Mouse (Mus musculus): ENCODE measurements around the gene Ddhd1. TPM values are rescaled to one million over a fixed set of nuclear protein-coding genes. Genes with fewer than 3 reads are reported as not detected.

The Ddhd1 gene
- polyA plus RNA-seq, 1 experiment: 20.6 TPM

- Histone ChIP-seq H3K4me1 (ENCODE audit: control insufficient read depth, insufficient read depth, low read length) (no peaks in the 10 kb centered on the region), H3K4me3 (replicated peaks; ENCODE audit: extremely low read depth, low read depth, low read length) (no peak overlapping the region)
- 47% methylated on average over 6 of the region's 6 CpGs for WGBS
- DNase-seq: no peak
- TF ChIP-seq CTCF (IDR thresholded peaks at IDR 0.05; ENCODE audit: insufficient read depth, low read length) (no peak), POLR2A (IDR thresholded peaks at IDR 0.05; ENCODE audit: borderline replicate concordance, extremely low read depth, low read depth, low read length) (no peak)
Measured at GRCm38 (mm10) chr14:45676722-45677121, 18.8 kb upstream of the Ddhd1 start.

- TF ChIP-seq CTCF (IDR thresholded peaks at IDR 0.05; ENCODE audit: insufficient read depth, low read length) (no peak), POLR2A (IDR thresholded peaks at IDR 0.05; ENCODE audit: borderline replicate concordance, extremely low read depth, low read depth, low read length) (no peak)
- no peak for DNase-seq
- Histone ChIP-seq H3K4me3 (replicated peaks; ENCODE audit: extremely low read depth, low read depth, low read length) (no peak overlapping the region), H3K4me1 (ENCODE audit: control insufficient read depth, insufficient read depth, low read length) (no peaks in the 10 kb centered on the region; the same call in 1 of the 2 replicates)
- 72% methylated on average over 4 of the region's 4 CpGs for WGBS
Measured at GRCm38 (mm10) chr14:45668325-45668724, 10.4 kb upstream of the Ddhd1 start.

GRCm38 (mm10) chr14:45667231-45667630, 9.3 kb upstream of the Ddhd1 start:
- 42% methylated on average over 2 of the region's 2 CpGs for WGBS
- DNase-seq: peak; percentile 22
- H3K4me3 ChIP-seq (replicated peaks; ENCODE audit: extremely low read depth, low read depth, low read length): no peak overlapping the region
- TF ChIP-seq POLR2A (IDR thresholded peaks at IDR 0.05; ENCODE audit: borderline replicate concordance, extremely low read depth, low read depth, low read length): no peak
- TF ChIP-seq CTCF (IDR thresholded peaks at IDR 0.05; ENCODE audit: insufficient read depth, low read length): no peak
- H3K4me1 ChIP-seq (ENCODE audit: control insufficient read depth, insufficient read depth, low read length): no peaks in the 10 kb centered on the region; the same call in 1 of the 2 replicates

- WGBS: 34% methylated on average over 5 of the region's 5 CpGs
- TF ChIP-seq CTCF (IDR thresholded peaks at IDR 0.05; ENCODE audit: insufficient read depth, low read length) (no peak), POLR2A (IDR thresholded peaks at IDR 0.05; ENCODE audit: borderline replicate concordance, extremely low read depth, low read depth, low read length) (no peak)
- peaks cover 5% of the 10 kb centered on the region; the same call in 1 of the 2 replicates for H3K4me1 ChIP-seq (ENCODE audit: control insufficient read depth, insufficient read depth, low read length)
- no peak for DNase-seq
- no peak overlapping the region for H3K4me3 ChIP-seq (replicated peaks; ENCODE audit: extremely low read depth, low read depth, low read length)
Measured at GRCm38 (mm10) chr14:45661575-45661974, 3.6 kb upstream of the Ddhd1 start.

- no peak for DNase-seq
- TF ChIP-seq POLR2A (IDR thresholded peaks at IDR 0.05; ENCODE audit: borderline replicate concordance, extremely low read depth, low read depth, low read length) (no peak), CTCF (IDR thresholded peaks at IDR 0.05; ENCODE audit: insufficient read depth, low read length) (no peak)
- peaks cover 8% of the 10 kb centered on the region; the same call in 1 of the 2 replicates for H3K4me1 ChIP-seq (ENCODE audit: control insufficient read depth, insufficient read depth, low read length)
- no peak overlapping the region for H3K4me3 ChIP-seq (replicated peaks; ENCODE audit: extremely low read depth, low read depth, low read length)
- 87% methylated on average over 1 of the region's 1 CpGs for WGBS
Measured at GRCm38 (mm10) chr14:45660315-45660714, 2.4 kb upstream of the Ddhd1 start.

- TF ChIP-seq CTCF (IDR thresholded peaks at IDR 0.05; ENCODE audit: insufficient read depth, low read length): no peak
- TF ChIP-seq POLR2A (IDR thresholded peaks at IDR 0.05; ENCODE audit: borderline replicate concordance, extremely low read depth, low read depth, low read length): no peak
- 1% methylated on average over 69 of the region's 69 CpGs for WGBS
- peaks cover 8% of the 10 kb centered on the region; the same call in 1 of the 2 replicates for H3K4me1 ChIP-seq (ENCODE audit: control insufficient read depth, insufficient read depth, low read length)
- DNase-seq: peak; percentile 63
- H3K4me3 ChIP-seq (replicated peaks; ENCODE audit: extremely low read depth, low read depth, low read length): peak overlapping the region; percentile 86
Measured at GRCm38 (mm10) chr14:45656831-45657640, 907 bp downstream of the Ddhd1 start.

GRCm38 (mm10) chr14:45654876-45655416, 3.0 kb downstream of the Ddhd1 start:
- 86% methylated on average over 13 of the region's 13 CpGs for WGBS
- TF ChIP-seq POLR2A (IDR thresholded peaks at IDR 0.05; ENCODE audit: borderline replicate concordance, extremely low read depth, low read depth, low read length): no peak
- no peak for TF ChIP-seq CTCF (IDR thresholded peaks at IDR 0.05; ENCODE audit: insufficient read depth, low read length)
- DNase-seq: no peak
- H3K4me3 ChIP-seq (replicated peaks; ENCODE audit: extremely low read depth, low read depth, low read length): no peak overlapping the region
- peaks cover 8% of the 10 kb centered on the region; the same call in 1 of the 2 replicates for H3K4me1 ChIP-seq (ENCODE audit: control insufficient read depth, insufficient read depth, low read length)

- Histone ChIP-seq H3K4me1 (ENCODE audit: control insufficient read depth, insufficient read depth, low read length) (peaks cover 8% of the 10 kb centered on the region; the same call in 1 of the 2 replicates), H3K4me3 (replicated peaks; ENCODE audit: extremely low read depth, low read depth, low read length) (no peak overlapping the region)
- TF ChIP-seq CTCF (IDR thresholded peaks at IDR 0.05; ENCODE audit: insufficient read depth, low read length) (no peak), POLR2A (IDR thresholded peaks at IDR 0.05; ENCODE audit: borderline replicate concordance, extremely low read depth, low read depth, low read length) (no peak)
- DNase-seq: no peak
- 74% methylated on average over 2 of the region's 2 CpGs for WGBS
Measured at GRCm38 (mm10) chr14:45653756-45654155, 4.2 kb downstream of the Ddhd1 start.

GRCm38 (mm10) chr14:45648999-45649818, 8.7 kb downstream of the Ddhd1 start:
- TF ChIP-seq POLR2A (IDR thresholded peaks at IDR 0.05; ENCODE audit: borderline replicate concordance, extremely low read depth, low read depth, low read length) (no peak), CTCF (IDR thresholded peaks at IDR 0.05; ENCODE audit: insufficient read depth, low read length) (no peak)
- 66% methylated on average over 11 of the region's 11 CpGs for WGBS
- no peak for DNase-seq
- Histone ChIP-seq H3K4me1 (ENCODE audit: control insufficient read depth, insufficient read depth, low read length) (no peaks in the 10 kb centered on the region; the same call in 1 of the 2 replicates), H3K4me3 (replicated peaks; ENCODE audit: extremely low read depth, low read depth, low read length) (no peak overlapping the region)
